Mouse (Mus musculus): Measurements from ENCODE around the gene Bnc2.

Bnc2 gene

GRCm38 (mm10) chr4:84507551-84507950 is 167.5 kb downstream of the Bnc2 start:
- DNase-seq (ENCODE audit: low read depth, low spot score): no peak

- DNase-seq (ENCODE audit: low read depth, low spot score): no peak
These were observed 172.3 kb downstream of the Bnc2 start for GRCm38 (mm10) chr4:84502581-84503269.

GRCm38 (mm10) chr4:84500796-84501349 is 174.2 kb downstream of the Bnc2 start:
- no peak for DNase-seq (ENCODE audit: low read depth, low spot score)

- DNase-seq (ENCODE audit: low read depth, low spot score): no peak
These were observed 174.8 kb downstream of the Bnc2 start for GRCm38 (mm10) chr4:84500259-84500658.

GRCm38 (mm10) chr4:84498469-84498868 is 176.6 kb downstream of the Bnc2 start:
- DNase-seq (ENCODE audit: low read depth, low spot score): no peak

- DNase-seq (ENCODE audit: low read depth, low spot score): no peak
These were observed 186.8 kb downstream of the Bnc2 start for GRCm38 (mm10) chr4:84488323-84488722.

- DNase-seq (ENCODE audit: low read depth, low spot score): no peak
These were observed 192.4 kb downstream of the Bnc2 start for GRCm38 (mm10) chr4:84482680-84483079.

- no peak for DNase-seq (ENCODE audit: low read depth, low spot score)
These were observed 202.4 kb downstream of the Bnc2 start for GRCm38 (mm10) chr4:84472643-84473042.

- no peak for DNase-seq (ENCODE audit: low read depth, low spot score)
These were observed 204.8 kb downstream of the Bnc2 start for GRCm38 (mm10) chr4:84470106-84470885.

GRCm38 (mm10) chr4:84469400-84469799 is 205.7 kb downstream of the Bnc2 start:
- DNase-seq (ENCODE audit: low read depth, low spot score): no peak

GRCm38 (mm10) chr4:84467722-84468121 is 207.4 kb downstream of the Bnc2 start:
- DNase-seq (ENCODE audit: low read depth, low spot score): no peak

GRCm38 (mm10) chr4:84458218-84458560 is 216.9 kb downstream of the Bnc2 start:
- no peak for DNase-seq (ENCODE audit: low read depth, low spot score)

- DNase-seq (ENCODE audit: low read depth, low spot score): no peak
These were observed 217.4 kb downstream of the Bnc2 start for GRCm38 (mm10) chr4:84457512-84458217.

GRCm38 (mm10) chr4:84456853-84457249 is 218.2 kb downstream of the Bnc2 start:
- DNase-seq (ENCODE audit: low read depth, low spot score): no peak

- no peak for DNase-seq (ENCODE audit: low read depth, low spot score)
These were observed 218.8 kb downstream of the Bnc2 start for GRCm38 (mm10) chr4:84456198-84456852.

GRCm38 (mm10) chr4:84454493-84454892 is 220.6 kb downstream of the Bnc2 start:
- no peak for DNase-seq (ENCODE audit: low read depth, low spot score)

GRCm38 (mm10) chr4:84453586-84453985 is 221.5 kb downstream of the Bnc2 start:
- no peak for DNase-seq (ENCODE audit: low read depth, low spot score)

- DNase-seq (ENCODE audit: low read depth, low spot score): no peak
These were observed 222.4 kb downstream of the Bnc2 start for GRCm38 (mm10) chr4:84452642-84453041.

- no peak for DNase-seq (ENCODE audit: low read depth, low spot score)
These were observed 225.6 kb downstream of the Bnc2 start for GRCm38 (mm10) chr4:84449246-84450005.

- DNase-seq (ENCODE audit: low read depth, low spot score): no peak
These were observed 241.8 kb downstream of the Bnc2 start for GRCm38 (mm10) chr4:84433324-84433723.

Measured in brain, embryonic 18.5 days (tissue).